Mouse (Mus musculus) heart, postnatal 10 days (tissue): Measurements from ENCODE around the gene March10. TPM values are rescaled to one million over a fixed set of nuclear protein-coding genes. Genes with fewer than 3 reads are reported as not detected.

ENCODE experiments used
- DNase-seq, 2 experiments: peaks; one replicate each; pipeline ENCODE4 v3.0.0; 2021
- intact Hi-C: fragments of 180-260 bp; cut with DNase I; formaldehyde crosslinking; loops from one replicate; pipeline ENCODE4 v1.15.1; 2025
- total RNA-seq, 2 experiments: library from RNA; stranded (reverse); gene quantifications; 2 replicates each; pipeline ENCODE4 v1.2.3; 2021

The March10 gene
- total RNA-seq, 2 experiments from 2014 or later = not detected

- intact Hi-C loops = no loop called here
- peak; percentile 36 to 42 for DNase-seq
Measured at GRCm38 (mm10) chr11:105467266-105467665, 10.7 kb upstream of the March10 start.

- intact Hi-C loops = no loop called here
- DNase-seq = no peak
Measured at GRCm38 (mm10) chr11:105466756-105467155, 10.2 kb upstream of the March10 start.

GRCm38 (mm10) chr11:105465488-105465887 lies 9.0 kb upstream of the March10 start:
- no peak for DNase-seq
- intact Hi-C loops = no loop called here

DNA sequence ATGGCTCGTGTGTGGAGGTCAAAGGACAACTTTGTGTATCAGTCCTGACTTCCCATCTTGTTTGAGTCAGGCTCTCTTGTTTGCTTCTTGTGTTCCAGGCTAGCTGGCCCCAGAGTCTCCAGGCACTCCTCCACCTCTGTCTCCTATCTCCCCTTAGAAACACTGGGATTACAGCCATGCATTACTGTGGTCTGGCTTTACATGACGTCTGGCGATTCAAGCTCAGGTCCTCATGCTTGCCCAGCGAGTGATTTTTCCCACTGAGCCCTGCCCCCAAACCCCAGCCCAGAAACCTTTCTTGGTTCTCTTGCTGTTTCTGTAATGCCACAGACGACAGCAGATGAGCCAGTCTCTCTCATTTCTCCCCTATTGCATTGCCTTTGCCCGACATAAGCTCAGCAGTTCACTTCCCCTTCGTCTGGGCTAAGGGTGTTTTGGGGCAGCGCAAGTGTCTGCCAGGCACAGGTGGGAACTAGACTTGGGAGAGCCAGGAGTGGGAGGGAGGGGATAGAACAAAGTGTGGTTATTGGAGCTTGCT lies 8.0 kb upstream of the March10 start:
- intact Hi-C loops = no loop called here
- DNase-seq = no peak

DNA sequence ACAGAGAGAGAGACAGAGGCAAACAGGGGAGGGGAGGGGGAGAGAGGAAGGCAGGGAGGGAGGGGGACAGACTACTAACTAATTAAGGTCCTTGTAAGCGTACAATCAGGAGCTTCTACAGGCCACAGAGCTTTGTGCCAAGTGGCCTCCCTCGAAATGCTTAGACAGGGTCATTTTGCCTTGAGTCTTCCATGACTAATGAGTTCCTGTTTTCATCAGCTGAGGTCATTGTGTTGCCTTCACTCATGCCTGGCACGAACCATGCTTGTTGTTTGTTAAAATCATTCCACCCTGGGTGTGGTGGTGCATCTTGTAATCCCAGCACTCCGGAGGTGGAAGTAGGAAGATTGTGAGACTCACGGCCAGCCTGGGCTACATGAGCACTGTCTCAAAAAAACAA lies 3.4 kb upstream of the March10 start:
- intact Hi-C loops = no loop called here
- peak in 1 of 2 experiments; percentile 22 for DNase-seq

DNA sequence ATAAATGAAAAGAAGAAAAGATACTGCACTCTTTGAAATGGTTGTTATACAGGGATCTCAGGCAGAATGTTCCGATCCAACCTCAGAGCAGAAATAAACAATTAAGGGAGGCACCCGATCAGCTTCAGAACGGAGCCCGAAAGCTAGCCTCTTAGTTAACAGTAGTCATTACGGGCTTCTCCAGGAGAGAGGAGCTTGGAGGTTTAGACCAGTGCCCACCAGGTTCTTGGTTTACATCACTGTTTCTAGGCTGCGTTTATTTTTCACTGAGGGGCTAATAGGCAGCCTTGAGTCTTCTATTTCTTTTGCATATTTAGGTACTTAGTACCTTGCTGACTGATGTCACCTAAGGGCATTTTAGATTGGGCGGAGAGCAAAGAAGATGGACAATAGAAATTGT lies 506 bp upstream of the March10 start:
- intact Hi-C loops = no loop called here
- no peak for DNase-seq

DNA sequence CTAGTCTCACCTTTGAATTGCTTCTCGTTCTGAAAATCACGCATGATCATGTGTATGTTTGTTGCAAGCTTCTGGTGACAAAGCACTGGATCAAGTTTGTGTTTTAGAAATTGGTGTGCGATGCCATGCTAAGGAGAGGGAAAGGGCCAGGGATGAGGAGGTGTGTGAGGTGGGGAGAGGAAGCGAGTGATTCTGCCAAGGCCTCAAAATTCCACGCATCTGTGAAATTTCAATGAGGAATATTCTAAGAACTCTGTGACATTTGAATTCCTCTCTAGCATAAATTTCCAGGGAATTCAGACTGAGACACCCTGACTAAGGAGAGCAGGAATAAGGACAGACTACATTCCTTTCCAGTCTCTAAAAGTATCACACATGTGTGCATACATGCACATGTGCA lies 1.4 kb downstream of the March10 start:
- no peak for DNase-seq
- intact Hi-C loops = no loop called here

GRCm38 (mm10) chr11:105453084-105453483 lies 3.5 kb downstream of the March10 start:
- DNase-seq = no peak
- intact Hi-C loops = no loop called here

DNA sequence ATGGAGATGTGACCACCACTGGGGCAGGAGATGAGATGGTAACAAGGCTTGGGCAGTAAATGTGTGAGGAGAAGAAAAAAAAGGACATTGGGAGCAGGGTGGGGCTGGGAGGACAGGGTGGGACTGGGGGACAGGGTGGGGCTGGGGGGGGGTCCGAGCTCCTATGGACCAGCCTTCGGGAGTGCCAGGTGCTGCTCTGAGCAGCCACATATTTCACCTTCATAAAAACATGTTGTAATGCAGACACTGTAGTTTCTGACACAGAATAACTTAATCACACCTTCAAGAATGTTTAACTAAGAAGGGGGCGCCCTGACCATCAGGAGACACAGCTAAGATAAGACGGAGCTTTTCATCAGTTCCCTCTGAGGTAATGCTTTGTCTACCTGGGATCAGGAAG lies 4.0 kb downstream of the March10 start:
- intact Hi-C loops = no loop called here
- DNase-seq = no peak

GRCm38 (mm10) chr11:105451553-105452135 lies 4.9 kb downstream of the March10 start:
- no peak for DNase-seq
- intact Hi-C loops = no loop called here

- DNase-seq = no peak
- intact Hi-C loops = no loop called here
Measured at GRCm38 (mm10) chr11:105449581-105450315, 6.8 kb downstream of the March10 start.

DNA sequence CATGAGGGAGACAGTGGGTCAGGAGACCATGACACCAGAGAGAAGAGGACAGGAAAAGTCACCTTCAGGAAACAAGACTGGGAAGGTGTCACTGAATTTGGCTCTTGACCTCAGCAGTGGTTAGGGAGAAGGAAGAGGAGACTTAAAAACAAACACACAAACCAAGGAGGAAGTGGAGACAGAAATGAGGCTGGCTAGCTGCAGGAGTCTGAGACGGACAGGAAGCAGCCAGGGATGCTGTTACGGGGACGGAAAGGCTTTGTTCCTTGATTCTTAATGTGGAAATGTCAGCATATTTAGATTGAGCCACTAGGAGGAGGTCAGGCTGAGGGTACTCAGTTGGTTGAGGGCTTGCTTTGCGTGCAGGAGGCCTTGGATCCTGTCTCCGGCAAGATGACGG lies 8.9 kb downstream of the March10 start:
- intact Hi-C loops = no loop called here
- DNase-seq = peak in 1 of 2 experiments; percentile 15

GRCm38 (mm10) chr11:105446221-105446620 lies 10.3 kb downstream of the March10 start:
- DNase-seq = no peak
- intact Hi-C loops = no loop called here

DNA sequence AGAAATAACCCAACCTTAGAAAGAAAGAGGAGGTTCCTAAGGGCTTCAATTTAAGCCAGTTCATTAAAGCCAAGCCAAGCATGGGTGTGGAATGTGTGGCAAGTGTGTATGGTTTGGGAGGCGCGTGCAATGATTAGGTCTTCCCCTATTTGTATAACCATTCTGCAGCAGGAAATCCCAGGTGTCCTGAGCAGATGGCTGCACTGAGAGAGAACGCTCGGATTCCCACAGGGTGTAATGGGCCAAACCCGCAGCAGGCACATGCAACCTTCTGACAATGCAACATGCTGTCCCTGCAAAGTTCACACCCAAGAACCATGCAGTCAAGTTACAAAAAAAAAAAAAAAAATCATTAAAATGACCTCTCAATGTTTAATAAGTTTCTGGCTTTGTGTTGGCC lies 10.8 kb downstream of the March10 start:
- intact Hi-C loops = no loop called here
- DNase-seq = no peak

DNA sequence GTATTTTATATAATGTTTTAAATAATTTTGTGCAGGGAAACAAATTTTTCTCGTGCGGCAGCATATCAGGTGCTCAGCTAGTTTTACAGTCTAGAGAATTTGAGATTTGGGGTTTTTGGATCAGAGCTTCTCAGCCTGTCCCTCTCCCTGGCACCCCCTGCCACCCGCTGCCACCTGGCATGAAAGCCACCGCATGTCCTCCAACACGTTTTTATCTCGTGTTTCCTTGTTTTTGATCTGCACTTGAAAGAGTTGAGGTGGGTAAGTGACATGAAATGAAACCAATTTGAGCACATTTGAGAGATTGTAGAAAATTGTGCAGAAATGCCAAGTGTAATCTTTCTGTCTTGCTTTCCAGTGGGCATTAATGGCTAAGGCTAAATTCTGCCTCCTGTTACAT lies 11.6 kb downstream of the March10 start:
- no peak for DNase-seq
- intact Hi-C loops = no loop called here

DNA sequence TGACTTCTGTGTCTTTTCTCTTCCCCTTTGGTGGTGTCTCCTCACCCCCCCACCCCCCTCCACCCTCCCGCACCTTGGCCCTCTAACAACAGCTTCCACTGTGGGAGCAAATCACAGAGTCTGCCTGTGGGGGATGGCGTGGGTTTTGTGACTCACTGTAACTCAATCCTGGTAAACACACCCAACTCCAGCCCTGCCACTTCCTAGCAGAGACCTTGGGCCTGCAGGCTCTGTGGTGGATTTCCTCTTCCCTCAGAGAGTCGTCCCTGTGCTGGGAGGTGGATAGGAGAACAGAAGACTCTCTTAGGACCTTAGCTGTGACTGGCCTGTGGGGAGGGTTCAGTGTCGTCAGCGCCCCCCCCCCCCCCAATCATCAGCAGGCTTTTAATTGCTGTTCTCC lies 13.0 kb downstream of the March10 start:
- intact Hi-C loops = no loop called here
- no peak for DNase-seq

GRCm38 (mm10) chr11:105439796-105440195 lies 16.7 kb downstream of the March10 start:
- intact Hi-C loops = no loop called here
- DNase-seq = no peak

DNA sequence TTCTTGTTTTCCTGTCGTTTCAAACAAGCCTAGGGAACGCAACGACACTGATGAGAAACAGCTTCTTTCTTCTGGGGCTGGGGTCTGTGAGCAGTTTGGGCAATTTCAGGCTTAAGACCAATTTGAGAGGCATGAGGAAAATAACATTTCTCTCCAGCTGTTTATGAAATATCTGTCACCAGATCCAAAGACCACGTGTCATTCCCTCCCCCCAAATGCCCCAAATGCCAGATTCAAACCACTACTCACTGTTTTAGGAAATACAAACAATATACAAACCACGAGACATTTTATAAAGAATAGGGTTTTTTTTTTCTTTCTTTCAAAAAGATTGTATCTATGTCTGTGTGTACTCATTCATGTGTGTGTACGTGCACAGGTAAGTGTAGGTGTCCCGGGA lies 17.6 kb downstream of the March10 start:
- intact Hi-C loops = no loop called here
- no peak for DNase-seq

GRCm38 (mm10) chr11:105426441-105426840 lies 30.1 kb downstream of the March10 start:
- intact Hi-C loops = no loop called here
- no peak for DNase-seq

DNA sequence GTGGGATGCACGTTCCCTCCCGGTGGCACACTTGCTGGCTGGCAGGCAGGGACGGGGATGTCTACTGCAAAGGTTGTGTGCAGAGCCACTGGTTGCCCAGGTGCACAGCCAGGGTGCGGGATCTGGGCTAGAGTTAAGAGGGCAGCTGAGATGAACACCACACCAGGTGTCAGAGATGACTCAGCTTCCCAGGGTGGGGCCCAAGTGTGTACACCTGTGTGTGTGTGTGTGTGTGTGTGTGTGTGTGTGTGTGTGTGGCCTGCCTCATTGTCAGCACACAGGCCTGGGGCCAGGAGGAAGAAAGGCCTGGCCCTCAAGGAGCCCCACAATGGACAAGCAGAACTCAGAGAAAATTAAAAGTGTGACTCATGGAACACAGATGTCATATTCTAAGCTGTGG lies 31.9 kb downstream of the March10 start:
- intact Hi-C loops = loop anchor here (5.0 kb wide), 1 partner anchor 52 kb away; no protein-coding TSS in a partner anchor
- no peak for DNase-seq

- intact Hi-C loops = loop anchor here (5.0 kb wide), 1 partner anchor 49 kb away; no protein-coding TSS in a partner anchor
- DNase-seq = peak; percentile 44 to 58
Measured at GRCm38 (mm10) chr11:105420671-105421450, 35.7 kb downstream of the March10 start.
